ENCODE assay signal across 27 mouse cellular contexts in the genomic region with DNA sequence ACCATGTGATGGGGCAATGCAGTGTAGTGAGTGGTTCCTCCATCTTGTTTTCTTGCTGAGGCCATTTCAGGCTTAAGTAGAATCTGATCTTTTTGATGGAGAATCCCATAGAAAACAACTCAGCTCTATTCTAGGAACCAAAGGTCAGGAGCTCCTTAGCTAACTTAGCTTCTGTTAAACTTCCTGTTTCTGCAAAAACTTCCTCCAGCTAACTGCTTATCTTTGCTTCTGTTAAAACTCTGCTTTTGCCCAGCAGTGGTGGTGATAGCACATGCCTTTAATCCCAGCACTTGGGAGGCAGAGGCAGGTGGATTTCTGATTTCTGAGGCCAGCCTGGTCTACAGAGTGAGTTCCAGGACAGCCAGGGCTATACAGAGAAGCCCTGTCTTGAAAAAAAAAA.
"Had no signal": no experiment of that assay in that cellular context is flagged by ENCODE, and none has a peak within 500 bp of the region (broad histone marks: within the 10 kb centered on the region; RNA-seq: fewer than 3 reads in every experiment).

No protein-coding gene starts in this region.

- H3K9ac ChIP-seq: heart, embryonic 12.5 days; hindbrain, embryonic 12.5 days; hindbrain, embryonic 14.5 days; intestine, embryonic 15.5 days; kidney, embryonic 15.5 days; limb, embryonic 13.5 days; limb, embryonic 15.5 days; liver, embryonic 12.5 days; liver, embryonic 14.5 days had no signal

- DNase-seq: gastrocnemius, adult 2 months; gastrocnemius, postnatal 10 days; gastrocnemius, postnatal 25 days; heart, adult 18-20 months; heart, postnatal 10 days; heart, postnatal 4 days; kidney, adult 11 months; kidney, adult 2 months; kidney, adult 9 months; kidney, postnatal 14 days; kidney, postnatal 36 days; layer of hippocampus, adult 9-11 months; layer of hippocampus, postnatal 36 days; left cerebral cortex, postnatal 4 days had no signal

- H3K27me3 ChIP-seq: hindbrain, embryonic 12.5 days; intestine, embryonic 15.5 days; kidney, embryonic 15.5 days; limb, embryonic 13.5 days; limb, embryonic 15.5 days; liver, embryonic 12.5 days had no signal

- H3K27ac ChIP-seq: gastrocnemius, adult 2 months; hindbrain, embryonic 10.5 days; hindbrain, embryonic 12.5 days; hindbrain, embryonic 14.5 days; intestine, embryonic 15.5 days; kidney, embryonic 15.5 days; kidney, postnatal 0 days; limb, embryonic 13.5 days; limb, embryonic 15.5 days; liver, embryonic 12.5 days; liver, embryonic 14.5 days had no signal

- H3K4me2 ChIP-seq: heart, embryonic 12.5 days; hindbrain, embryonic 12.5 days; hindbrain, embryonic 14.5 days; intestine, embryonic 15.5 days; kidney, embryonic 15.5 days; limb, embryonic 13.5 days; limb, embryonic 15.5 days; liver, embryonic 12.5 days had no signal

- H3K9me3 ChIP-seq: heart, embryonic 12.5 days; hindbrain, embryonic 10.5 days; hindbrain, embryonic 12.5 days; intestine, embryonic 15.5 days; kidney, embryonic 15.5 days; limb, embryonic 13.5 days; limb, embryonic 15.5 days; liver, embryonic 12.5 days had no signal

- ATAC-seq: hindbrain, embryonic 16.5 days; inflammation-experienced regulatory T-cells, adult 6 months; intestine, embryonic 15.5 days; liver, embryonic 12.5 days had no signal

- H3K4me3 ChIP-seq: gastrocnemius, adult 2 months; heart, embryonic 12.5 days; hindbrain, embryonic 10.5 days; hindbrain, embryonic 12.5 days; intestine, embryonic 15.5 days; kidney, embryonic 15.5 days; limb, embryonic 13.5 days; limb, embryonic 15.5 days; liver, embryonic 12.5 days had no signal

- H3K36me3 ChIP-seq: heart, embryonic 12.5 days; hindbrain, embryonic 10.5 days; hindbrain, embryonic 12.5 days; intestine, embryonic 15.5 days; kidney, embryonic 15.5 days; limb, embryonic 13.5 days; limb, embryonic 15.5 days; liver, embryonic 12.5 days had no signal
